Mouse (Mus musculus): ENCODE data around the gene Metap2.

- no peak for TF ChIP-seq ZNF384 (IDR thresholded peaks at IDR 0.05; ENCODE audit: low read depth, low read length)
- no peak for TF ChIP-seq ZC3H11A (IDR thresholded peaks at IDR 0.05; ENCODE audit: borderline replicate concordance, low read depth, low read length)
Measured at GRCm38 (mm10) chr10:93918701-93919100, 21.8 kb upstream of the Metap2 start.

Data from ES-E14 (cell line).